Mouse (Mus musculus) ES-Bruce4 (cell line): ENCODE results near the gene Paqr8.

Experiments used
- CTCF ChIP-seq: IDR thresholded peaks from one replicate; pipeline ENCODE4 v1.8.1; 2011; ENCODE audit warnings: low read depth, low read length
- EP300 ChIP-seq: IDR thresholded peaks from 2 replicates; pipeline ENCODE4 v1.6.1; 2011; ENCODE audit warnings: low read depth, low read length; ENCODE audit not compliant: insufficient read depth
- POLR2A ChIP-seq: IDR thresholded peaks from one replicate; pipeline ENCODE4 v1.8.1; 2011; ENCODE audit warnings: low read length; ENCODE audit not compliant: insufficient read depth

DNA sequence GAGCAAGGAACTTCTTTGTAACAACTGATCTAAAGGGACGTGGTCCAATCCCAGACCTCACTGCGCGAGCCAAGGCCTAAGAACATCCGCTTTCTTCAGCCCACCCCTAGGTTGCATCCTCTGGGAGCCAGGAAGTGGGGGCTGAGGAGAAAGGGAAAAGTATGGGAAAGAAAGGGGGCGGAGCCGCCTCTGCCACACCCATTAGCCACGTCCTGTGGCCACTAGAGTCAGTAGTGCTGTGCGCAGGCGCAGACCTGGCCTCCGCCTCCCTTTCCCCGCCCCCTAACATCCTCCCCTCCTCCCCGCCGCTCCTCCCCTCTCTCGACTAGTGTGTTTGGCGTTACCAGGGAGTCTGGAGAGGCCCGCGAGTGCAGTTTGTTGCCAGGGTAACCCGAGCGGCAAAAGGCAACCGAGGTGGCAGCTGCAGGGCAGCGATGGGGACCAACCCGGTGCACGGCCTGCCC is 60.9 kb downstream of the Paqr8 start, which contains the start of gene Efhc1:
- TF ChIP-seq POLR2A (peak; percentile 57), CTCF (no peak), EP300 (no peak)
